Mouse (Mus musculus) stomach, embryonic 15.5 days (tissue): Measurements from ENCODE around the gene Olfr370. TPM values are rescaled to one million over a fixed set of nuclear protein-coding genes. Genes with fewer than 3 reads are reported as not detected.
A peak's percentile ranks its signal among the peaks of the same experiment; 100 is the strongest.

Experiments
- ATAC-seq: fragments of 200-750 bp; cut with Nextera tagmentation; 2 replicates; pipeline ENCODE4 v1.8.0; 2017; ENCODE audit warnings: low read depth, moderate number of reproducible peaks, moderate TSS enrichment; ENCODE audit not compliant: insufficient read depth, low FRiP score
- H3K27ac ChIP-seq: fragments of 300-500 bp; sonication (generic); 2 replicates; pipeline ENCODE4 v1.5.1; 2015; ENCODE audit warnings: mild to moderate bottlenecking, inconsistent platforms
- H3K27me3 ChIP-seq: fragments of 300-500 bp; sonication (generic); replicated peaks from 2 replicates; pipeline ENCODE4 v1.6.1; 2015; ENCODE audit warnings: inconsistent platforms
- H3K36me3 ChIP-seq: fragments of 300-500 bp; sonication (generic); 2 replicates; pipeline ENCODE4 v1.6.1; 2015; ENCODE audit warnings: inconsistent platforms
- H3K4me1 ChIP-seq: fragments of 300-500 bp; sonication (generic); 2 replicates; pipeline ENCODE4 v1.6.1; 2015; ENCODE audit warnings: inconsistent platforms
- H3K4me2 ChIP-seq: fragments of 300-500 bp; sonication (generic); 2 replicates; pipeline ENCODE4 v1.6.1; 2015; ENCODE audit warnings: mild to moderate bottlenecking, inconsistent platforms
- H3K4me3 ChIP-seq: fragments of 300-500 bp; sonication (generic); replicated peaks from 2 replicates; pipeline ENCODE4 v1.5.1; 2015; ENCODE audit warnings: inconsistent platforms
- H3K9ac ChIP-seq: fragments of 300-500 bp; sonication (generic); 2 replicates; pipeline ENCODE4 v1.6.1; 2015; ENCODE audit warnings: inconsistent platforms
- H3K9me3 ChIP-seq: fragments of 300-500 bp; sonication (generic); 2 replicates; pipeline ENCODE4 v1.6.1; 2016; ENCODE audit warnings: inconsistent platforms
- WGBS: fragments of 180-500 bp; shearing (Covaris S2); methylation state at CpG from one replicate; pipeline ENCODE4 v1.1.7; 2015; 5-methylcytosine and 5-hydroxymethylcytosine counted together
- polyA plus RNA-seq: library from polyadenylated mRNA; unstranded; fragments of >200 nt; fragmentation: Nextera tagmentation; extraction: Ambion mirVana; gene quantifications from 2 replicates; pipeline ENCODE4 v1.2.1, GENCODE M21; 2015

Gene Olfr370
- polyA plus RNA-seq, 1 experiment from 2014 or later: not detected

DNA sequence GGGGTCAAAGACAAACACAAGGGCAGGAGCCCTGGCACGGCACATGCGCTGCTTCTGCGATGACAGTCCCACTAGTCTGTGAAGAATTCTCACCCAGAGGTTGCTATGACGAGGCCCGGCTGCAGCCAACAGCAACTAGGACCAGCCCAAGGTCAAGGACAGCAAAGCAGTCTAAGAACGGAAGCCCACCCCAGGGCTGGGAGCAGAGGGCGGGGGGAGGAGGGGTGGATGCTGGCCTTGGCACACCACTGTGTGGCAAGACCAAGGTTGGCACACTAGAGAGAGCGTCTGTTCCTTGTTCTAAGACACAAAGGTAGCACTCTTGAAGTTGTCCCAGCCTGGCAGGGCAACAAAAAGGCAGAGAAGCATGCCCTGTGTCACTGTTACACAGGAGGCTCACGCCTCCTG, 41.8 kb downstream of the Olfr370 start:
- no peak overlapping the region for H3K4me2 ChIP-seq

DNA sequence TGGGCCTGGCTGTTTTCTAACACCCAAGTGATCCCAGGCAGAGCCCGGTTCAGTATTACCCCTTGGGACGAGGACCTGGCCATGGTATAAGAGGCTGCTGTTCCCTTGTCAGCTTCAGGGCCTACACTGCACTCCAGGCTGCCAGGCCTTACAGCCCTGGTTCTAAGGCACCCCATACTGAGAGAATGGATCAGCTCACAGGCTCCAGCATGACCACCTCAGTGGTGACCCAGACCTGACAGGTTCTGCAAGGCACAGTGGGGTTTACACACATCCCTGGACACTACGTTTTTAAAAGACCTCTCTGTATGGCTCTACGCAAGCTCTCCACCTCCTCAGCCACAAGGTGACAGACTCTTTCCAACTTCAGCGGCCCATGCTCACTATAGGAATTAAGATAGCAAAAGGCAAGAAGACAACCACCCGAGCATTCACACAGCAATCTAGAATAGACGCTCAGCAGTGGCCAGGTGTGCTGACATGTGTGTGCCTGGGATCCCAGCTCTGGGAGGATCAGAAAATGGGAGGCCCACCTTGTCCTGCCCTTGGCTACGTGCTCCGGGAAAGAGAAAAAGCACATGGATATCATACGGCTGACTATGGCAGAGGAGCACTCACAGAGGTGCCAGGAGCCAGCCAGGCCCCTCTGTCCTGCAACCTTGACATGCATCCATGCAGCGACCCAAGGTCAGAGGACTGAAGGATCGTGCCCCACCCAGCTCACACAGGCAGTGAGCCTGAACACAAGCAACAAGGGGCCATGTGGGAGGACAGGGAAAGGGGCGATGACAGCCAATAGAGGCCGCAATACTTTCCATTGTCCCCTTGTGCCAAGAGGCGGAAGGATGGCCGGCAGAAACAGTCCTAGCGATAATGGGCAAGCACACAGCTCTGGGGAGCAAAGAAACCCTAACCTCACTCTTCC, 42.8 kb downstream of the Olfr370 start:
- WGBS: 70% methylated on average over 17 of the region's 17 CpGs

More for the DNA sequence above, 41.8 kb downstream of the Olfr370 start:
- Histone ChIP-seq H3K27me3 (no peaks in the 10 kb centered on the region), H3K4me1 (peaks cover 42% of the 10 kb centered on the region), H3K36me3 (peaks cover 10% of the 10 kb centered on the region), H3K4me3 (no peak overlapping the region), H3K9ac (no peak overlapping the region), H3K27ac (peak overlapping the region; percentile 21; the same call in 1 of the 2 replicates), H3K9me3 (no peaks in the 10 kb centered on the region)
- 57% methylated on average over 9 of the region's 9 CpGs for WGBS
- no peak for ATAC-seq

DNA sequence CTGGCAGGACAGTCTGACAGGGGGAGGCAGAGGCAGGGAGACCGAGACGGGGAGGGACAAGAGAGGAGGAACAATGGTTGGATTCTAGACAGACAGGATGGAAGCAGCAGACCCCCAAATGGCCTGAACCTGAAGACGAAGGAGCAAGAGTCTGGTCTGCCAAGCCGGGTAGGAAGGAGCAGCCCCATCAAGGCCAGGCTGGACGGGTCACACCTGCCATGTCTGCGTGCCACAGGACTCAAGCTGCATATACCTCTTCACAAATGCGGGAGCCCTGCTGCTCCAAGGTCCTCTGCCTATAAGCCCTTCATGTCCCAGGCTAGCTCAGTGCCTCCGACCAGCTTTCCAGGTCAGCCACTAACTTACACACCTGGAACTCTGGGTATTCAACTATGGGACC, 44.1 kb downstream of the Olfr370 start:
- ATAC-seq: no peak
- H3K27me3 ChIP-seq: no peaks in the 10 kb centered on the region
- H3K4me1 ChIP-seq: peaks cover 44% of the 10 kb centered on the region

More for the DNA sequence above, 42.8 kb downstream of the Olfr370 start:
- no peak overlapping the region for H3K4me3 ChIP-seq
- peaks cover 44% of the 10 kb centered on the region for H3K4me1 ChIP-seq
- H3K36me3 ChIP-seq: 0 out of 2 replicates have a peak, but pooled peaks cover 2% of the 10 kb centered on the region
- no peaks in the 10 kb centered on the region for H3K27me3 ChIP-seq
- H3K4me2 ChIP-seq: no peak overlapping the region
- no peak overlapping the region for H3K9ac ChIP-seq
- no peak overlapping the region for H3K27ac ChIP-seq
- H3K9me3 ChIP-seq: no peaks in the 10 kb centered on the region
- ATAC-seq: no peak

GRCm38 (mm10) chr8:83580826-83581225, 45.2 kb downstream of the Olfr370 start:
- peaks cover 35% of the 10 kb centered on the region for H3K4me1 ChIP-seq
- no peaks in the 10 kb centered on the region for H3K27me3 ChIP-seq
- no peak overlapping the region for H3K27ac ChIP-seq
- no peak for ATAC-seq
- H3K4me3 ChIP-seq: no peak overlapping the region
- H3K4me2 ChIP-seq: no peak overlapping the region
- 85% methylated on average over 8 of the region's 8 CpGs for WGBS
- no peak overlapping the region for H3K9ac ChIP-seq
- H3K9me3 ChIP-seq: no peaks in the 10 kb centered on the region
- H3K36me3 ChIP-seq: no peaks in the 10 kb centered on the region

More for the DNA sequence above, 44.1 kb downstream of the Olfr370 start:
- no peaks in the 10 kb centered on the region for H3K36me3 ChIP-seq
- H3K4me3 ChIP-seq: no peak overlapping the region
- no peak overlapping the region for H3K9ac ChIP-seq
- H3K4me2 ChIP-seq: no peak overlapping the region
- H3K27ac ChIP-seq: no peak overlapping the region
- WGBS: 72% methylated on average over 8 of the region's 8 CpGs
- H3K9me3 ChIP-seq: no peaks in the 10 kb centered on the region

GRCm38 (mm10) chr8:83582226-83582625, 46.6 kb downstream of the Olfr370 start:
- 81% methylated on average over 8 of the region's 8 CpGs for WGBS
- ATAC-seq: no peak
- H3K9me3 ChIP-seq: no peaks in the 10 kb centered on the region
- H3K9ac ChIP-seq: no peak overlapping the region
- no peak overlapping the region for H3K4me2 ChIP-seq
- no peaks in the 10 kb centered on the region for H3K27me3 ChIP-seq
- H3K27ac ChIP-seq: no peak overlapping the region
- H3K4me1 ChIP-seq: peaks cover 24% of the 10 kb centered on the region
- no peak overlapping the region for H3K4me3 ChIP-seq
- no peaks in the 10 kb centered on the region for H3K36me3 ChIP-seq

GRCm38 (mm10) chr8:83583236-83583635, 47.7 kb downstream of the Olfr370 start:
- H3K4me2 ChIP-seq: no peak overlapping the region
- WGBS: 87% methylated on average over 15 of the region's 15 CpGs
- H3K4me1 ChIP-seq: peaks cover 18% of the 10 kb centered on the region

GRCm38 (mm10) chr8:83584771-83585170, 49.2 kb downstream of the Olfr370 start:
- H3K27ac ChIP-seq: no peak overlapping the region
- 79% methylated on average over 1 of the region's 1 CpGs for WGBS
- no peaks in the 10 kb centered on the region for H3K9me3 ChIP-seq
- H3K4me2 ChIP-seq: no peak overlapping the region
- no peak for ATAC-seq
- H3K9ac ChIP-seq: no peak overlapping the region
- H3K4me1 ChIP-seq: 0 out of 2 replicates have a peak, but pooled peaks cover 6% of the 10 kb centered on the region
- no peak overlapping the region for H3K4me3 ChIP-seq
- H3K36me3 ChIP-seq: no peaks in the 10 kb centered on the region
- H3K27me3 ChIP-seq: no peaks in the 10 kb centered on the region

More at GRCm38 (mm10) chr8:83583236-83583635, 47.7 kb downstream of the Olfr370 start:
- Histone ChIP-seq H3K36me3 (no peaks in the 10 kb centered on the region), H3K9me3 (no peaks in the 10 kb centered on the region), H3K4me3 (no peak overlapping the region), H3K27me3 (no peaks in the 10 kb centered on the region), H3K9ac (no peak overlapping the region), H3K27ac (no peak overlapping the region)
- no peak for ATAC-seq

DNA sequence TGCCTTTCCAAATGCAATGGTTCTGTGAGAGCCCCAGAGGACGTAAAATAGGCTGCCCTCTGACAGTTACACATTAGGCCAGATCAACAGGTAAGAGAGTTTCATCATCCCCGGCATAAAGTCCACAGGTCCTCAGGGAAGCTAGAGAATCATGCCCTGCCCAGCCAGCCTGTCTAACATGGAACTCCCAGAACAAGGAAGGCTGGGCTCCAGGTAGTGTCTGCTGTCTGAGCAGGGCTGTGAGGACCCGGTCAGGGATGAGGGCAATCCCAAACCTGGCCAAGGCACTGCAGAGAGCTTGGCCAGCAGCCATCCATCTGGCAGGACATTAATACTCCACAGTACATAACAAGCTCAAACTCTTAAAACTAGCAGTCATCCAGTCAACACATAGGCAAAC, 49.8 kb downstream of the Olfr370 start:
- no peak overlapping the region for H3K4me3 ChIP-seq
- no peak for ATAC-seq
- H3K4me1 ChIP-seq: 0 out of 2 replicates have a peak, but pooled peaks cover 6% of the 10 kb centered on the region
- H3K9ac ChIP-seq: no peak overlapping the region
- H3K36me3 ChIP-seq: no peaks in the 10 kb centered on the region
- WGBS: 66% methylated on average over 3 of the region's 3 CpGs
- no peaks in the 10 kb centered on the region for H3K27me3 ChIP-seq
- H3K9me3 ChIP-seq: no peaks in the 10 kb centered on the region
- no peak overlapping the region for H3K27ac ChIP-seq
- H3K4me2 ChIP-seq: no peak overlapping the region

GRCm38 (mm10) chr8:83587644-83588043, 52.1 kb downstream of the Olfr370 start:
- H3K4me3 ChIP-seq: no peak overlapping the region
- H3K9ac ChIP-seq: no peak overlapping the region
- H3K27me3 ChIP-seq: no peaks in the 10 kb centered on the region
- no peak overlapping the region for H3K27ac ChIP-seq
- no peaks in the 10 kb centered on the region for H3K36me3 ChIP-seq
- no peak overlapping the region for H3K4me2 ChIP-seq
- WGBS: 64% methylated on average over 6 of the region's 6 CpGs
- ATAC-seq: no peak
- H3K4me1 ChIP-seq: peaks cover 9% of the 10 kb centered on the region
- H3K9me3 ChIP-seq: no peaks in the 10 kb centered on the region

- Histone ChIP-seq H3K4me2 (no peak overlapping the region), H3K27me3 (no peaks in the 10 kb centered on the region), H3K4me3 (no peak overlapping the region), H3K36me3 (no peaks in the 10 kb centered on the region), H3K9ac (no peak overlapping the region), H3K27ac (no peak overlapping the region), H3K9me3 (no peaks in the 10 kb centered on the region), H3K4me1 (peaks cover 16% of the 10 kb centered on the region)
- 88% methylated on average over 5 of the region's 5 CpGs for WGBS
- ATAC-seq: no peak
These were observed 53.3 kb downstream of the Olfr370 start for GRCm38 (mm10) chr8:83588886-83589285.

DNA sequence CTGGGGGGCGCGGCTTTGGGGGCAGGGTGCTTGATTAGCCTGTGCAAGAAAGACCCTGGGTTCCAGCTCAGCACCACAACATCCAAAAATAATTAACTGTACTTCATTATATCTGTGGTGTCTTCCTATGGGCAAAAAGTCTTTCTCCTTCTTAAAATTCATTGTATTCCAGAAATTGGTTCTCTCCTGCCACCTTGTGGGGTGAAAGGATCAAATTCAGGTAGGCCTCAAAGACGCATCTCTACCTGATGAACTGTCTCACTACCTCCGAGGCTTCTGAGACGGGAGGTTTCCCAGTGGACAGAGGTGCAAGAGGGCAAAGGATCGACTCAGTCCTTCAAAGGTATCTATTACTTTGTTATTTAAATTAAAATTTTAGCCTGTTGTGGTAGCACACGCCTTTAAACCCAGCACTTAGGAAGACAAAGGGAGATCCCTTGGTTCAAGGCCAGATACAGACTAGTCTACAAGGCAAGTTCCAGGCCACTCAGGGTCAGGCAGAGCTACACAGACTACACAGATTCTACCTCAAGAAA, 55.0 kb downstream of the Olfr370 start:
- no peaks in the 10 kb centered on the region for H3K9me3 ChIP-seq
- no peaks in the 10 kb centered on the region for H3K36me3 ChIP-seq
- H3K4me2 ChIP-seq: no peak overlapping the region
- 78% methylated on average over 7 of the region's 7 CpGs for WGBS
- no peak overlapping the region for H3K27ac ChIP-seq
- peaks cover 16% of the 10 kb centered on the region for H3K4me1 ChIP-seq
- no peak overlapping the region for H3K9ac ChIP-seq
- H3K4me3 ChIP-seq: no peak overlapping the region
- H3K27me3 ChIP-seq: no peaks in the 10 kb centered on the region
- no peak for ATAC-seq

DNA sequence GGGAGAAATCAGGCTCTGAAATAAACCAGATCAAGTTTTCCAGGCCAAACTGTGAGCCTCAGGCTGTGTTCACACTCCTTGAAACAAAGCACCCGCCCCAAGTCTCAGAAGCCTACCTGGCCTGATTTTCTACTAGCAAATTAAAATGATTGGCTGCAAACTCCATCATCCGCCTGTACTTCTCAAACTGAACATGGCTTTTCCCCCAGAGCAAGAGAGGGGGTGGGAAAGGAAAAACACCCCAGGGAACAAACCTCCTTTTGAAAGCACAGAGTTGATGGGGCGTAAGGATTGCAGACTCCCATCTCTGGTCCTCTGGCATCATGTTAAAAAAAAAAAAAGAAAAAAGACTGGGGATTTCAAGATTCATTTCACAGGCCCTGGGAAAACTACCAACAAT, 57.1 kb downstream of the Olfr370 start:
- Histone ChIP-seq H3K9me3 (no peaks in the 10 kb centered on the region), H3K4me2 (peak overlapping the region; percentile 88), H3K27me3 (no peaks in the 10 kb centered on the region), H3K9ac (no peak overlapping the region), H3K36me3 (no peaks in the 10 kb centered on the region), H3K27ac (no peak overlapping the region), H3K4me1 (peaks cover 16% of the 10 kb centered on the region), H3K4me3 (peak overlapping the region; percentile 64)
- no peak for ATAC-seq
- 66% methylated on average over 3 of the region's 3 CpGs for WGBS
